Mouse (Mus musculus) heart, postnatal 36 days (tissue): ENCODE data around the gene Acadvl. TPM values are rescaled to one million over a fixed set of nuclear protein-coding genes. Genes with fewer than 3 reads are reported as not detected.
A peak's percentile ranks its signal among the peaks of the same experiment; 100 is the strongest.

Source experiments
- DNase-seq, 2 experiments: peaks; one replicate each; pipeline ENCODE4 v3.0.0; 2021 to 2022
- intact Hi-C: fragments of 180-260 bp; cut with DNase I; formaldehyde crosslinking; loops from one replicate; pipeline ENCODE4 v1.15.1; 2025
- total RNA-seq, 2 experiments: library from RNA; stranded (reverse); gene quantifications; 2 replicates each; pipeline ENCODE4 v1.2.3; 2021

The Acadvl gene
- total RNA-seq, 2 experiments from 2014 or later, result 1,292 to 1,425 TPM

DNA sequence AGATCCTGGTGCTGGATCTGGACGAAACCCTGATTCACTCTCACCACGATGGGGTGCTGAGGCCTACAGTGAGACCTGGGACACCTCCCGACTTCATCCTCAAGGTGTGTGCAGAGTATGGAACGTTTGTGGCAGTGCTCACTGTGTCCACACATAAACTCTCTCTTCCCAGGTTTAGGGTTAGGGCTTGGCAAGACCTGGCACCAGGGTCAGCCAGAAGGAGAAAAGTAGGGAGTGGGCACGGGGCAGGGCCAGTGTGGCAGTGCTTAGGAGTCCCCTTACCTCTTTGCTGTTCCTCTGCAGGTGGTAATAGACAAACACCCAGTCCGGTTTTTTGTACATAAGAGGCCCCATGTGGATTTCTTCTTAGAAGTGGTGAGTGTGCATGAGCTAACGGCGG lies 30.8 kb downstream of the Acadvl start:
- intact Hi-C loops, result no loop called here
- no peak for DNase-seq

DNA sequence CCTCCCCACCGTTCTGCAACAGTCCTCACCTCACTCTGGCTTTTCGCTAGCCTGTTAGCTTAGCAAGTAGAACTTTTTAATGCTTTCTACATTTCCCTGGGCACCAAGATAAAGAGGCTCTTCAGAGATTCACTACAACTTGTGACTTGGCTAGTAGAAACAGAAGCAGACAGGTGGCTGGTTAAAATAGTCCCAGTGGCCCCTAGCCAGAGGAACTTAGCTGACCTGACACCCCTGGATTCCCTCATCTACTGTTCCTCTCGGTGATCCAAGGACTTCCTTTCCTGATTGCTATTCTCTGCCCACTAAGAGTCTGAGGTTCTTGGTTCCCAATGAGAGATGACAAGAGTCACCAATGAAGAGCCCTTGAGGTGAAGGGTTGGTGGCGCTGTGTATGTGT lies 31.8 kb downstream of the Acadvl start:
- intact Hi-C loops, result no loop called here
- DNase-seq, result peak; percentile 16 to 34

- intact Hi-C loops, result no loop called here
- peak in 1 of 2 experiments; percentile 33 for DNase-seq
These were observed 32.3 kb downstream of the Acadvl start for GRCm38 (mm10) chr11:69982877-69983276.

DNA sequence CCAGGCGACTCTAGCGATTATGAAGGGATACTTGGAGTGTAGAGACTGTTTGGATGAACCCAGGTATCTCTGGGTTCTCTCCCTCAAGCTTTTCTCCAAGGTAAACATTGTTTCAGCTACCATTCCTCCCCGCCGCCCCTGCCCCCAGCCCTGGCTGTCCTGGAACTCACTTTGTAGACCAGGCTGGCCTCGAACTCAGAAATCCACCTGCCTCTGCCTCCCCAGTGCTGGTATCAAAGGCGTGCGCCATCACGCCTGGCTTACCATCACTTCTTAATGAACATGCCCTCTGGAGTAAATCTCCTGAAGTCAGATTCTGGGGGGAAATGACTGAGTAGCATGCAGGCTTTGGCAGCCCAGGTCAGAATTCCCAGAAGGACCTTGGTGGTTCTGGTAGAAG lies 33.0 kb downstream of the Acadvl start, which contains the start of gene Elp5:
Gene Elp5 (minus strand): TSS at position 293 of the 400 bp plus-strand sequence.
- peak in 1 of 2 experiments; percentile 13 for DNase-seq
- intact Hi-C loops, result no loop called here

DNA sequence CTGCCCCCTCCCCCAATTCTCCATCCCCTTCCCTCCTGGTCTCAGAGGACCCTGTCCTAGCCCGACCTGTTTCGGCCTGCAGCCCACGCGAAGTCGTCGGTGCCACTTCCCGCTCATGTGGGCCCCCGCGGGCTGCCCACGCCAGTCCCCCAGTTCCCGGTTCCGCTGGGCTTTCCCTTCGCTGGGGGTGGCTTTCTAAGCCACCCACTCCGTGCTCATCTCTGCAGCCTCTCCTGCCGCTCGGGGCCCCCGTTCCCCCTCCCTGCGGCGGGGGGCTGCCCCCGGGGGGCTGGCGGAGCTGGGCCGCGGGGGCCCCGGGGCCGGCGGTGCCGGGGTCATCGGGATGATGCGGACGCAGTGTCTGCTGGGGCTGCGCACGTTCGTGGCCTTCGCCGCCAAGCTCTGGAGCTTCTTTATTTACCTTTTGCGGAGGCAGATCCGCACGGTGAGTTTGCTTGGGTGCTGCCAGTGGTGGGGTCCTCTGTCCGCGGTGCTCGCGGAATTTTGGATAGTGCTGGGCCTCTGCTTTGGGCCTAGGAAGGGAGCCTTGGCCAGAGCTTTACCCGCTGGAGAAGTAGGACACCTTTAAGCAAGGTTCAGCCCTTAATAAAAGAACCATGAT lies 34.0 kb downstream of the Acadvl start, which contains the start of gene Ctdnep1:
Gene Ctdnep1 (plus strand): TSS at position 16 of the 622 bp plus-strand sequence.
- peak; percentile 25 to 36 for DNase-seq
- intact Hi-C loops, result loop anchor here (2.0 kb wide), 3 partner anchors 14 to 60 kb away; partner anchors contain the start of genes Acadvl, Eif5a and Phf23

DNA sequence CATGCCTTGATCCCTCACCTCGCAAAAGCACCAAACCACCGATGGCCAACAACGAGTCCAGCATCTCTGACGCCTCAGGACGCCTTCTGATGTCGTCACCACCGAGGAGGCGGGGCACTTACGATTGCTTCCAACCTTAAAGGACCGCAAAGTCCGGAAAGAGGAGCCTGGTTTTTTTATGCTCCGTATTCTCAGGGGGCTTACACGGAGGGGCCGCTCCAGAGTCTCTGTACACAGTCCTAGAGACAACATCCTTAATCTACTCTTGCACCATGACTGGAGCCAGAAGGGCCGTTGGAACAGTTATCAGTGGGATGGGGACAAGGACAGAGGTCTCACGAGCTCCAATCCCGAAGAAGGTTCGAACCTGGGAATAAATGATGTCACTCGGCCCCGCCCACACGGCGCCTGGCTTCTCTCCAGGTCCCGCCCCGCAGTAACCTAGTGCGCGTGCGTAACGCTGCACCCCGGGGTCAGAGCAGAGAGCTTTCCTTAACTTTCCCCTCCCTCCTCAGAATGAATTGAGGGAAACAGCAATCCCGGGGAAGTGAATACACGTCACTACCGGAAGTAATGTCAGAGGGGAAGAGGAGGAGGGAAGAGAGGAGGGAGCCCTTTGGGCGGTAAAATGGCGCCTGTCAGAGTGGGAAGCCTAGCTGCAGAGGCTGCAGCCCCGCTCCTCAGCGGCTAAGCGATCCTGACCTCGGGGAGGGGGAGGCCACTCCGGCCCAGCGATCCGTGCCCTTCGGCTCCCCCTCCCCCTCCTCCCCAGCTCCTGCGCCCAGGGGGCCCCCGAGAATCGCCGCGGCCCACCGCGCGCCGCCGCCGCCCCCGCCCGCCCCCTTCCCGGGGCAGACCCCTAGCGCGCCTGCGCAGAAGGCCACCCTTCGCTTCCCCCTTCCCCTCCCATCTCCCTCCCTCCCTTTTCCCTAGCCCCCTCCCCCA lies 34.7 kb downstream of the Acadvl start:
- intact Hi-C loops, result loop anchor here (2.0 kb wide), 3 partner anchors 14 to 60 kb away; partner anchors contain the start of genes Acadvl, Eif5a and Phf23
- DNase-seq, result peak; percentile 99

DNA sequence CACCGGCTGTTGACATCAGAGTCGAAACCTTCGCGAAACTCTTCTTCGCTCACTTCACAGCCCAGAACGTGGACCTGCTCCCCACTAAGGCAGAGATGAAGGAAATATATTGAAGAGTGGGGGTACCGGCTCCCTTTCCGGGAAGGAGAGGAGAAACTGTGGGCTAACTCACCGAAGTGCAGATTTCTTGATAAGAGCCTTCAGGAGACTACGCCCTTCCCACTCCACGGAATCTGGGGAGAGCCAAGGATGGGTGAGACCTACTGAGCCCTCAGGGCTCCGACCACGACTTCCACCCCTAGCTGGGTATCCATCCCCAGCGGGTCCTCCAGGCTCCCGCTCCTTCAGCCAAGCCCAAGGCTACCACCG lies 35.4 kb downstream of the Acadvl start:
- no peak for DNase-seq

DNA sequence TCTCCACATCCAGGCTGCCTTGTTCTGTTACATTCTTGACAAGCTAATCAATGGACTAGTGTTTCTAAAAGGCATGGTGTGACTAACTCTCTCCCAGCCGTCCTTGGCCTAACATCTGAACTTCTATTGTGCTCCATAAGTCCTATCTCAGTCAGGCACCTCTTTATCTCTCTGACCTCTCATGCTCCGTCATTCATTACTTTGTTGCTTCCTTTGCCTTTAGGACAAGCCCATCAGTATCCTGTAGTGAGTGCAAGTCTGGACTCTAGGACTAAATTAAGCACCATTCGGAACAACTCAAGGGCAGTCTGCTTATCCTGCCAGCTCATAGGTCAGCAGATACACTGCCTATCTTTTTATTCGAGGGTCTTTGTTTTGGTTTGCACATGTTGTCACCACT lies 38.9 kb downstream of the Acadvl start:
- intact Hi-C loops, result no loop called here
- DNase-seq, result no peak

More for the DNA sequence above, 35.4 kb downstream of the Acadvl start:
- intact Hi-C loops, result loop anchor here (2.0 kb wide), 3 partner anchors 15 to 59 kb away; partner anchors contain the start of genes Acadvl, Eif5a and Phf23

GRCm38 (mm10) chr11:69974907-69975306 lies 40.3 kb downstream of the Acadvl start:
- intact Hi-C loops, result no loop called here
- DNase-seq, result no peak

DNA sequence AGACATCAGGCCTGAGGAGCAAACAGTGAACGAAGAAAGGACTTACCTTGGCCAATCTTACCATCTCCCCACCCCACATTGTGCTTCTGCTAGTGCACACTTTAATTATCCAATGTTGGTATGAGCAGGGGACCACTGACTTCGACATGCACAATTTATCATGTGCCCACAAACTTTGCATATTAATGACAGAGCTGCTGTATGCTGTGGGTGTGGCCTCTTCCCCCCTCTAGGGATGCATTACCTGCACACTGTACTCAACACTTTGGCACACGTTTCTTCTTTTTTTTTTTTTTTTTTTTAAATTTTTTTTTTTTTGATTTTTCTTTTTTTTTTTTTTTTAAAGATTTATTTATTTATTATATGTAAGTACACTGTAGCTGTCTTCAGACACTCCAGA lies 44.4 kb downstream of the Acadvl start:
- intact Hi-C loops, result no loop called here
- no peak for DNase-seq

DNA sequence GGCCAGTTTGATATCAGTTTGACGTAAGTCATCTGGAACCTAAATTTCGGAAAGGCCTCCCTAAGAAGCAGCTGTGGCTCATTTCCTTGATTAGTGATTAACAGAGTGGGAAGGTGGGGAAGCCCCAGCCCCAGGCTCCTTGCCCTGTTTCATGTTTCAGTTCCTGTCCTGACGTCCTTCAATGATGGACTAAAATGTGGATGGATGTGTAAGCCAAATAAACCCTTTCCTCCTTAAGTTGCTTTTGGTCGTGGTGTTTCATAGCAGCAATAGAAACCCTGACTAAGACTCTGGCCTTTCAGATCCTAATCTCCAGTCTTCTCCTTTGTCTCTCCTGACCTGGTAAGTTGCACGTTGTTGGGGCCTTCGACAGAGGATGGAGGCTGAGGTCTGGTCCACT lies 45.0 kb downstream of the Acadvl start:
- intact Hi-C loops, result no loop called here
- DNase-seq, result no peak

DNA sequence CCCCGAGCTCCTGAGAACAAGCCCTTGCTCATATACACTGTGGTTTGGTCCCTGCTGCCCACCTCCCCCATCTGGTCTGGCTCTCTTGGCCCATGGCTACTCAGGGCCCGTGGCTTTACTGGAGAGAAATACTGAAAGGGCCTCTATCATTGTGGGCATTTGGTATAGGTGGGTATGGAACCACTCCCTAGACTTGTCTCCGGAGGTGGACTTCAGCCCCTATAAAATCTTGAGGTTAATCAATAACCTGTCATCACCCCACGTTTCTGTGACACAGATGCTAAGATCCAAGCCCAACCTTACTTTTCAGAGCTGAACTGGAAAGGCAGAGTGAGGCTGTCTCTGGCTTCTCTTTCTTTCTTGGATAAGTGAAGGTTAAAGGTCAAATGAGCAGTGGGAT lies 46.4 kb downstream of the Acadvl start:
- intact Hi-C loops, result no loop called here
- no peak for DNase-seq

- intact Hi-C loops, result no loop called here
- DNase-seq, result no peak
These were observed 48.2 kb downstream of the Acadvl start for GRCm38 (mm10) chr11:69966860-69967517.

GRCm38 (mm10) chr11:69966006-69966859 lies 49.0 kb downstream of the Acadvl start:
- intact Hi-C loops, result no loop called here
- DNase-seq, result peak; percentile 32 to 35

- intact Hi-C loops, result no loop called here
- no peak for DNase-seq
These were observed 49.8 kb downstream of the Acadvl start for GRCm38 (mm10) chr11:69965271-69966005.

DNA sequence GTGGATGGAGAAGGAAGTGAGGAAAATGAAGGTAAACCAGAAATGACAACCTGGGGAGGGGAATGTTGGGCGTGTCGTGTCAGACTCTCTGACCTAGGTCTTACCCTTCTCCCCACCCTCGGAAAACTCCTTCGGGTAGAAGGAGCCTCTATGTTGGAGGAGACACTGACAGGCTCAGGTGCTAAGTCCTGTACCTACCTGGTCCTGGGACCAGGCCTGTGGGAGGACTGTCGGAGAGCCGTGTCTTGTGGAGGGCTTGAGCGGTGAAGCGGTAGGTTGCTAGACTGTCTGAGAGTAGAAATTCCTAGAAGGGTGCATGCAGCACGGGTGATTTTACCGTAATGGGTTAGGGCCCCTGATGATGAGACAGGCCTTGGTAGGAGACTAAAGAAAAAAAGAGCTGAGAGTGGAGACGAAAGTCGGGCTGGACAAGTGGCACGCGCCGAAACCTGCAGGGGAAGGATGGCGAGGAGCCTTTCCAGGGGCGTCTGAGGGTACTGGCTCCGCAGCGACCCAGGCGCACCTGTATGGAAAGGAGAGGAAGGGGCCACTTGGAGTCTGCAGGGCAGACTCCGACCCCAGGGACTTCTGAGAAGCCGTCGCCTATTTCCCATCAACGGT lies 50.5 kb downstream of the Acadvl start, which contains the start of gene Cldn7:
Gene Cldn7 (plus strand): TSS at position 130 of the 621 bp plus-strand sequence.
- intact Hi-C loops, result no loop called here
- DNase-seq, result no peak

- intact Hi-C loops, result no loop called here
- DNase-seq, result no peak
These were observed 53.4 kb downstream of the Acadvl start for GRCm38 (mm10) chr11:69961841-69962240.

GRCm38 (mm10) chr11:69960616-69961015 lies 54.6 kb downstream of the Acadvl start:
- intact Hi-C loops, result no loop called here
- no peak for DNase-seq
